Mouse (Mus musculus): Measurements from ENCODE around the gene Armh3.

Gene Armh3

DNA sequence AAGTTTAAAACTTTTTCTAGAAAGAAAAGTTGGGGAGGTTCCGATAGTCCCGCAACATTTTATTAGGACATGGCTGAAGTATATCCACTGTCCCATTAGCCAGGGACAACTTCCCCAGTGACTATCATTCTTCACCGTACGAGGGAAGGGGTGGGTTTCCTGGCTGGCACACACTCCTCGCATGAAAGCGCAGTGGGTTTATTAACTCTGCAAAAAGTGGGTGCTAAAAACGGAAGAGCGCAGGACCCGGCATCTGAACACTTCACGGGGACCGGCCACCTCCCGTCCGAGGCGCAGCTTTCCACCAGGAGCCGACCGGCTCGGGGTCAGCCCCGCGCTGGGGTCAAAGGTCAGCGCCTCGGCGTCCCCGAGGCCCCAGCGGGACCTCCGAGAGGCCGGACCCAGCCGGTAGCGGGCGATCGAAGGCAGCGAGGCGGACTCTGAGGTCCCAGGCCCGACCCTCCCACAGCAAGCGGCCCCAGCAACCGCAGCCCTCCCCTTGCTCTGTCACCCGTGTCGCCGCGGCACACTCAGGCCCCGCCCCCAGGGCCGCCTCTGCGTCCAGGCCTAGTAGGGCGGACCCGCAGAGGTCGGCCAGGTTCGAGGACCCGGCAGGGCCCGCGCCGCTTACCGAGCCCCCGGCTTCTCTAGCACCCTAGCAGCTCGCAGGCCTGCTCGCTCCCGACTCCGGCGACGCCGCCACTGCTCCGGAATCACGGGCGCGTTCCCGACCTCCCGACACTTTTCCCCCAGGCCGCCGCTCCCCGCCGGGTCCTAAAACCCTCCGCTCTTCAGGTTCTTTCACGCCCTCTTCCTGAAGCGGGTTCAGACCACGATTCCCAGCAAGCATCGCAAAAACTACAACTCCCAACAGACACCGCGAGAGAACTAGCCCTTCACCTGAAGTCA lies at the start of gene Armh3:
Gene Armh3, minus strand, starts transcription at position 704 of the 909 bp plus-strand sequence.
- peak; percentile 93 for DNase-seq (ENCODE audit: low read depth)

DNA sequence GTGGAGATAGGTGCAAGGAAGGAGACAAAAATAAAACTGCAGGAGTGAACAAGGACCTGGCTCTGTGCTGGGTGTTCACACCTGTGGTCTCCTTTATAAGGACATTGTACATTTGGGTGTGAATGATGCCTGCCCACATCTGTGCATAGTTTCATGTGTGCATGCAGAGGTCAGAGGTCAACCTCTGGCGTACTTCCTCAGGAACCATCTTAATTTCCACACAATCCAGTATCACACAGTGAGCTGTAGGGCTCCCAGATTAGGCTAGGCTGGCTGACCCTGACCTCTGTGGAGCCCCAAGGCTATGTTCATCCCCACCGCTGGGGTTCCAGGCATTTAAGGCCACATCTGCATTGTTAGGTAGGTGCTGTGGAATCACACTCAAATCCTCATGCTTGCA lies 49.1 kb upstream of the Armh3 start:
- DNase-seq (ENCODE audit: low read depth) = no peak

DNA sequence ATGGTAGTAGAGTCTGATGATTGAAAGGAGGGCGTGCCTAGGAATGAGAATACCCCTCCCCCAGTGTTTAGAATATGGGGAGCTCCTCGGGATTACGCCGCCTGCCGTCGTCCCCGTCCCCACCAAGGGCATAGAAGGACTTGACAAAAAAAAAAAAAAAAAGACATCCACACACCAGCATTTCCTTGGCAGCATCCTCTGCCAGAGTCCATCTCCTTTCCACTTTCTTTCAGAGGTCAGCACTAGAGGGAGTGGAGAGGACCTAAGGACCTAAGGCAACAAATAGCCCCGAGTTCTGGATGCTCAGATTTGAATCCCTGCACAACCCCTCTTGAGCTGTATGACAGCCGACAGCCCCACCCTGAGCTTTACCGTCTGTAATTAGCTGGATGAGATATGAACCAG lies 48.3 kb upstream of the Armh3 start:
- DNase-seq (ENCODE audit: low read depth) = no peak

DNA sequence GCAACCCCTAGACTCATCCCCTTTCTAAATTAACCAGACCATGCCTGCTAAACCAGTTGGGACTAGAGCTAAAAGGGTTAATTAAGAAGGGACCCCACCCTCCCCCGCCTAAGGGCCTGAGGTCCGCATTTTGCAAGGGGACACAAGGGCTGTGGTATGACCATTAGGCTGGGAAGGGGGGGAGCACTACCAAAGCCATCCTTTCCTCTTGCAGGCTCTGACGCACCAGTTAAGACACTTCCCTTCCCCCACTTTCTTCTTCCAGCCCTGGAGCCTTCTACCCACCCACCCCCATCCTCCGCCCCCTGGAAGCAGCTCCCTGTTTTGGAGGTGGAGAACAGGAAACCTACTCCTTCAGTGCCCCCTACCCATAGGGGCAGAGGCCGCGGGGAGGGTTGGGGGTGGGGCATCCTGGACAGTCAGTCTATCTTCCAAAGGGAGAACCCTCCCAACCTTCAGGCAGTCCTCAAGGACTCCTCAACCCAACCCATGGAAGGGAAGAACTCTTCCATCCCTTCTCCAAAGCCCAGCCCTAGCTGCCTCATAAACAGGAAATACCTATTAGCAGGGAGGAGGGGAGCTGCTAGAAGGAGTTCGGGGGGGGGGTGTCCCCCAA lies 47.5 kb upstream of the Armh3 start:
- peak; percentile 41 for DNase-seq (ENCODE audit: low read depth)

DNA sequence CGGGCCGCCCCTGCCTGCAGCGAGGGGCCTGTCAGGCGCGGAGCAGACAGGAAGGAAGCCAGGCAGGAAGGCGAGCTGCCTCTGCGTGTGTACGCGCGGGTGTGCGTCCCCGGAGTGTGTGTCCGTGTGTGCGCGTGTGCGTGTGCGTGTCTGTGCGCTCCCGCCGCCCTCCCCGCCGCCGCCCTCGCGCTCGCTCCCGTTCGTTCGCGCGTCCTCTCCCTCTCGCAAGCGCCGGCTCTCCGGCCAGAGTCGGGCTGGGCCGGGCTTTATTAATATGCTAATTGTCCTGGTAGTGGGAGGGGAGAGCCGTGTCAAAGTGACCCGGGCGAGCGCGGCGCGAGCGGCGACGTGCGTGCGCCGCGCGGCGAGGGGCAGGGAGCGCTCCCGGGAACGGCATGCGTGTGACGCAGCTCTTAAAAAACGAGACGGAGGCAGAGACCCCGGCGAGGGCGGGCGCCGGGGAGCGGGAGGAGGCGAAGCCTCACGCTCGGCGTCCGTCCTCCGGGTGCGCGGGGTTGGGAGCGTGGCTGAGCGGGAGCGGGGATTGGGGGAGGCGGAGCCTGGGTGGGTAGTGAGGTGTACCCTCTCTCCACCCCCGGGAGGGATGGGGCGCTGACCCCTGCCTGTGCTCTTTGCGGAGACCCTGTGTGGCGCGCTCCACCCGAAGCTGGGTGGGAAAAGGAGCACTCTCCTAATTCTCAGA lies 46.9 kb upstream of the Armh3 start, which contains the start of gene Ldb1:
Gene Ldb1, minus strand, starts transcription at position 222 of the 703 bp plus-strand sequence.
- peak; percentile 79 for DNase-seq (ENCODE audit: low read depth)

DNA sequence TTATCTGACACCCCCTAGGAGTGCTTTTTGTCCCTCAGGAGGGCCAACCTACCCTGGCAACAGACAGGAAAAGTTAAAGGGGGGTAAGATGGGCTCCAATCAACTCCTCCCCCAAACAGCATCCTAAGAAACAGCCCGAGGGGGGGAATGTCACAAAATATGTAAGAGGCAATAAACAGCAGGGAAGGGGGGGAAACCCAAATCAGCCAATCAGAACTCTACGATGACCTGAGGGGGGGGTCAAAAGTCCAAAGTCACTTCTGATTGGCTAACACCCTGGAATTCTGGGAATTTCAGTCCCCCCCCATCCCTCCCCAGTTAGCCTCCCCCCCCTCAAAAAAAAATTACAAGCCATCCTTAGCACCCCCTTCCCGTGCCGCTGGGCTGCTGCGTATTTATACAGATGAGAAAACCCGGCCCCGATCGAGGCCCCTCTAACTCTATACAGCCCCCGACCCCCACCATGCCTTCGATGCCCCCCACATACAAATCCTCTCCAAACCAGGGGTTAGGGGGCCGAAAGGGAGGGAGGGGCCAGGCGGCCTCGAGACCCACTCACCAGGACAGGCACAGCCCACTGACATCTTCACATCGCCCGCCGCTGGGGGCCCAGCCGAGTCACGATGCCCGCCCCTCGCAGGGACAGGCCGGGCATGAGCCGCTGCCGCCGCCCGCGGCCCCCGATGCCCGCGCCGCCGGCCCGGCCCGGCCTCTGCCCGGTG lies 46.1 kb upstream of the Armh3 start, which contains the start of gene Pprc1:
Gene Pprc1, plus strand, starts transcription at position 616 of the 722 bp plus-strand sequence.
- no peak for DNase-seq (ENCODE audit: low read depth)

DNA sequence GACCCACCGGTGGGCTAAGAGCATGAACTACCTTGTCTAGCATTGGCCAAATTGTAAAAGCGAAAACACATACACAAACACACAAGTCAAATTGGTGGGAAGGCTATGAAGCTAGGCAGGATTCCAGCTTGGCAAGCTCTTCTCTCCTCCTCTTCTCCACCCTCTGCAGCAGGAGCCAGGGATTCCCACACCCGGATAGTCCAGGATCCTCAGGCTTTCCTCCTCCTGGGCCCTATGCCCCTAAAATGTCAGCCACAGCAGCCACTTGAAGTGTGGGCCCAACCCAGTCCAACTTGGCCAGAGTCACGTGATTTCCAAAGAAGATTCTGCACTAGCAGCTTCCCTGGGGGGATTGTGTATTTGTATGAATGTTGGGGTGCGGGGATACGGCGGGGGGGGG lies 45.1 kb upstream of the Armh3 start:
- no peak for DNase-seq (ENCODE audit: low read depth)

DNA sequence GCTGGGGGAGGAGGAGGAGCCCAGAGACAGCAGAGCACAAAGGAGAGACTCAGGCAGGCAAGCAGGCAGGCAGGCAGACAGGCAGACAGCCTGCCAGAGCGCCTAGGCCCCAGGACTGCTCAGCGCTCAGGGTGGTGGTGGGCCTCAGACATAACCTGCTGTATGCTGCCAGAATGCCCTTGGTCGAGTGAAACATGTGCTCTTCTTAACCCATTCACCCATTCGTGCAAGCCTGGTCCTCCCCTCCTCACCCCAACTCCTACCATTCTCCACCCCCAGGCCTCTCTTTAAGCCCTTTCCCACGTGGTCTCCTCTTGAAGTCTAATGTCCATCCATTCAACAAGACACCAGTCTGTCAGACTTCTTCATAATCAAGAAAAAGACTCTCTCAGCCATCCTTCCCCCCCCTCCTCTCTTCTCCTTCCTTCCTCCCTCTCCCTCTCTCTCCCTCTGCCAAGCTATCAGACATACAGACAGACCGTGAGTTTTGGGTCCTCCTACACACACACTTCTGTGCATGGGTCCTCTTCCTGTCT lies 44.3 kb upstream of the Armh3 start:
- peak; percentile 65 for DNase-seq (ENCODE audit: low read depth)

DNA sequence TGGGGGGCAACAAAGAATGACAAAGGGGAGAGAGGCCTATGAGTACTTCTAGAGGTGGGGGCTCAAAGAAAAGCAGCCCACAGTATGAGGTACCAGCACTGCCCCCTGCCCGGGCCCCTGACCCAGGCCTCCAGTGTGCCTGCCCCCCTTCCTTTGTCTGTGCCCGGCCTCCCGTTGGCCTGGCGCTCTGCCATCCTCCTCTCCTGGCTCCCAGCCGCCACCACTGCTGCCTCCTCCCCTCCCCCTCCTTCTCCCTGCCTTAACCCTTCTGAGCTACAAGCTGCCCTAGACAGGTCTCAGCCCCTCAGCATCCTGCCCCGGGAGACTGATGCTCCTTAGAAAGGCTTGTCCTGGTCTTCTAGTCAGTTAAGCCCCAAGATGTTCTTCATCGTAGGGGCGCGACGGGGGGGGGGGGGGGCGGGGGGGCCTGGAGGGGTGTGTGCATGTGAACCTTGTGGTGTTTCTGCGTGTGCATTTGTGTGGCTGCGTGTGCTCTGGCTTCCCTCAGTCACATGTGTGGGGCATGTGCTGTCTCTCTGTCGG lies 43.7 kb upstream of the Armh3 start:
- peak; percentile 43 for DNase-seq (ENCODE audit: low read depth)

DNA sequence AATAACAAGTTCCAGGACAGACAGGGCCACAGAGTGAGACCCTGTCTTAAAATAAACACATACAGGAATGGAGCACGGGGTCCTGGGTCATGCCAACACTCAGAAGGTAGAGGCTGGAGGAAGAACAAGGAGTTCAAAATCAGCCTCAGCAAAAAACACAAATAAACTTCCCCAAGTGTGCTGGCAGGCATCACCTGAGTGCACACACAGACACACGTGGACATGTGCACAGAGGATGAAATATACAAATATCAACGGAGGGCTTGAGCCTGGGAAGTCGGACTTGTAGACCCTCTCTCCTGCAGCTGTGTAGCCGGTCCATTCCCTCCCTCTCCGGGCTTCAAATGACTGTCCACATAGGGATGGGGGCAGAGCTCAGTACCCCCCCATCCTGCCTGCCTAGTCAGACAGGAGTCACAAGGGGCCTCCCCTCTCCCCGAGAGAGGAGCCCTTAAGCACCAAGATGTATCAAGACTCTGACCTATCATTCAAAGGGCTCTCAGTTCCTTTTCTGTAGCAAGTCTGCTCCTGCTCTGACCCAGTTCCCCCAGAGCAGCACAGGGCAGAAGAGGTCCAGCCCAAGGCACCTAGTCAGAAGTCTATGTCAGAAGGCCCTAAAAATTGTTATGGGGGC lies 43.1 kb upstream of the Armh3 start:
- DNase-seq (ENCODE audit: low read depth) = no peak

DNA sequence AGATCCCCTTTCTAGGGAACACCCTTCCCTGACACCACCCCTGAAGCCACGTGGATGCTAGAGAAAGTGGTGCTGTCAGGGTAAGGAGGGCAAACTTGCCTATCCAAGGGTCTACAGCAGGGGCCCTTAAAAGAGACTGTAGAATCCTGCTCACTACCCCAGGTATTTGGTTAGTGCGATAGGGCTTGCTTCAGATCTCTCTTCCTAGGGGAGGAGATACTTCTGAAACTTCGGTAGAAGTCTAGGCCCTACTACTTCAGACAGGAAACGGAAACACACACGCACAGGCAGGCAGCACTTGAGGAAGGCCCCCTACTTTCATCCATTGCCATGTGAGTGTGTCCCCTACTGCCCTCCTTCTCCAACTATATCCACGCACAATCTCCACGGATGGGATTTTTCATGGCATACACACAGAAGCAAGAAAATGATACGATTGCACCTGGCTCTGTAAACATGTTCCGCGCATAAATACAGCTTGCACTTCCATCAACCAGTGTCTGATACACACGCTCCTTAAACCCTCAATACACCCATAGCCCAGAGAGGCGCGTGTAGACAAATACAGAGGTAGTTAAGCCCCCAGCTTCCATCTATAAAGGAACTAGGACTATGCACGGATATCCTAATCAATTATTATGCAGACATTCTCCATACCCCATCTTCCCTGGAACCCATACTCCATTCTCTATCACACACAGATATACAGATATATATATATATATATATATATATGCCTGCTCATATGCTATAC lies 42.0 kb upstream of the Armh3 start:
- DNase-seq (ENCODE audit: low read depth) = peak; percentile 81

DNA sequence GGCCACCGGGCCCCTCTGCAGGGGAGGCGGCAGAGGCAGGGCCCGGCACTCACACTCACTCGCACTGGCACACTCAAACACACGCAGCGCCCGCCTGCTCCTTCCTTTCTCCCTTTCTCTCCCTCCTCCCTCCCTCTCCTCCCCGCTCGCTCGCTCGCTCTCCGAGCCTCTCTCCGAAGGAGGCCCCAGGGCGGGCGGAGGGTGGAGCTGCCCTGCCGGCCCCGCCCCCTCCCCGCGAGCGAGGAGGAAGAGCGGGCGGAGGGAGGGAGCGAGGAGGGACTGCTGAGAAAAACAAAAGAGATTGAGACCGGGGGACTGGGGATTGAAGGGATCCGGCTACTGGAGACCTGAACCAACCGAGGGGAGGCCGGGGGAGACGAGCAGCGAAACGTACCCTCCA lies 41.2 kb upstream of the Armh3 start:
- peak; percentile 92 for DNase-seq (ENCODE audit: low read depth)

DNA sequence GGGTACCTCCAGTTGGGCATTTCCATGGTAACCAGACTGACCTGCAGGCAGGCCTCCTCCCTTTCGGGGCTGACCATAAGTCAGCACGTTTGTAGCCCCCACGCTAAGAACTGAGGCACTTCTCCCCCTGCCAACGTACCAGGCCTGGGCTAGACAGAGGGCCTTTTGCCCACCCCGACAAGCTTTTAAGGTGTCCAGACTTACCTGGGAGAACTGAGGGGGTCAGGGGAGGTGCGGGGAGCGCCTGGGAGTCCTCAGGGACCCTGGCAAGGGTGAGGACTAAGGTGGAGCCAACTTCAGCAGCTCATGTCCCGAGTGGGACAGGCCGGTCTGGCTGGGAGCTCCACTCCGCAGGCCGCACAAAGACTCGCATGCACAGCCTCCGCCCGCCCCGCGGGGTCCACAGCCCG lies 40.6 kb upstream of the Armh3 start:
- DNase-seq (ENCODE audit: low read depth) = no peak

DNA sequence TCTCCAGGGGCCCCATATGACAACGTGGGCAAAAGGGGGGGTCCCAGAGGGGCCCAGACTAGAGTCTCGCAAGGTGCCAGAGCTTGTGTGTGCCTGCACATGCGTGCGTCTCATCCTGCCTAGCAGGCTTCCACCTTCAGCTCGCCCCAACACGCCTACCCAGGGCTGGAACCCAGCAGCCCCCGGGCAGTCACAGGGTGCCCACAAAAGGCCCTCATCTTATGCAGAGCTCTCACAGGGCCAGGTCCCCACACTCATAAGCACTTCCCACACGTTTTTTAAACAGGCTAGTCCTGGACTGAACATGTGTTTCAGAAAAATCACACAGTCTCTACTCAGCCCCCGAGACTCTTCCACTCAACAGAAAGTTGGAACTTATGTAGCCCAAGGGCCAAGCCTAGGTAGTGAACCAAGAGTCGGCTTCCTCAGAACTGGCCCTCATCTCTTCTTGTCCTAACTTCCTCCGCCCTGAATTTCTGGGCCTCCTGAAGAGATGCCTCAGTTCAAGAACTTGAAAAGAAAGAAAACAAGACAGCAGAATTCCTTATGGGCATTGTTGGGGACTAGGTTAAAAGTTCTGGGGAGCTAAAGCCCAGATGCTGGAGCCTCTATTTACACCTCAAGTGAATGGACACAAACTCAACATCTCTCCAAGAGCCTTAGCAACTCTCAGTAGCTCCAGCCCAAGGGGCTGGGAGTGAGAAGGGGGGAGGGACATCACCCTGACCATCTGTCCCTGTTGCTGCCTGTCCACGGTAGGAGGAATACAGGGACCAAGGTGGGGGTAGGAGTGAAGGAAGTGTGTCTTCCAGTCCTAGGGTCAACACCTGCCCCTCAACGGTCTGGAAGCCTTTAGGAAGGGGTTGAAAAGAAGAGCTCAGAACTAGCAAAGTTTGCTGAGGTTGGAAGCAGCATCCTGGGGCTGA lies 39.9 kb upstream of the Armh3 start:
- DNase-seq (ENCODE audit: low read depth) = no peak

DNA sequence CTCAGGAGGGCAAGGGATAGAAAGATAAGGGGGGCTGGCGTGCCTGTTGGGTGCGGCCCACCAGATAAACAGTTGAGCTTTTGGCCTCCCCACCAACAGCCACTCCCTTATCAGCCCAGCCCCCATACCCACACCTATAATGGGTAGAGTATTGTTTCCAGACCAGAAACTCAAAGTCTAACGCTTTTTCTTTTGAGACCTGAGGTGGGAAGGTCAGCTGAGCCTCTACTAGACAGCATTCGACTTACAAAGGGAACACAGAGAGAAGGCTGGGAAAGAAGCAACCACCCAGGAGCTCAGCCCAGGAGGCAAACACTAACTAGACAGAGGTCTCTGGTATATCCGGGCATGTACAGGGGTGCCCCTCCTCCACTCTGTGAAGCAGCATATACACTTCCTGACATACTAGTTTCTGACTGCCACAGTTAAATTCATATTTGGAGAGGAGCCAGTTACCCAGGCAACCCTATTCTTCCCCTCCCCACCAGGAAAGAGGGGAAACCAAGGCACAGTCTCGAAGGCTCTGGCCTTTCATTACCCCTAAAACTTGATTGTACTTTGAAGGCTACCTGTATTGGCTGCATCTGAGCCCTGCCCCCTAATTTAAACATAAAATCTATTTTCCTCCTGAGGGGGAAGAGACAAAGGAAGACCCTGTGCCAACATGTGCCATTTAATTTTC lies 39.1 kb upstream of the Armh3 start:
- DNase-seq (ENCODE audit: low read depth) = peak; percentile 72

DNA sequence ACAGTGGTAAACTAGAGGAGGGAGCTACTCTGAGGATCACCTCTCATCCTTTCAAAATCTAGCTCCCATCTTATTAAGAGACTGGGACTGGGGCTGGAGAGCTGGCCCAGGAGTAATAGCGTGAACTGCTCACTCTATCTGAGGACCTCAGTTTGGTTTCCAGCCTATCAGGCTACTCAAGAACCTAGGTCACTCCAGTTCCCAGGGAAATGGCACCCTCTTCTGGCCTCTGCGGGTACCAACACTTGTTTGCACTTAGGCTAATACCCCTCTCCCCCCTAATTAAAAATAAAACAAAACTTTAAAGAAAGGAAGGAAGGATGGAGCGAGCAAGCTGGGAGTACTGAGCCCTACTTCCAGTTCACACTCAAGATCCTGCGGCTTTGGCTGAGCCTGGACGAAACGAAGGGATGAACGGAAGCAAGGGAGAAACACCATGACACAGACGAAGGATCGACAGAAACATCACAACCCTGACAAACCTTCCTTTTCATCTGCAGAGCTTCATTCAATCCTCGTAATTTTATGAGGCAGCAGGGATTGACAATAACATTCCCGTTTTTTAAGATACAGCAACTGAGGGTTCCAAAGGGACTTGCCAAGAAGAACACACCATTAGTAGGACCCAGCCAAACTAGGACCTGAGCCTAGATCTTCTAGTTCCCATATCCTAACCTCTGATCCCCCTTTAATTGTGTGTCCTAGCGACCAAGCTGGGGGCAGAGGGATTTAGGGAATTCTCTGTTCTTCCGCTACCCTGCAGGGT lies 38.4 kb upstream of the Armh3 start:
- no peak for DNase-seq (ENCODE audit: low read depth)

DNA sequence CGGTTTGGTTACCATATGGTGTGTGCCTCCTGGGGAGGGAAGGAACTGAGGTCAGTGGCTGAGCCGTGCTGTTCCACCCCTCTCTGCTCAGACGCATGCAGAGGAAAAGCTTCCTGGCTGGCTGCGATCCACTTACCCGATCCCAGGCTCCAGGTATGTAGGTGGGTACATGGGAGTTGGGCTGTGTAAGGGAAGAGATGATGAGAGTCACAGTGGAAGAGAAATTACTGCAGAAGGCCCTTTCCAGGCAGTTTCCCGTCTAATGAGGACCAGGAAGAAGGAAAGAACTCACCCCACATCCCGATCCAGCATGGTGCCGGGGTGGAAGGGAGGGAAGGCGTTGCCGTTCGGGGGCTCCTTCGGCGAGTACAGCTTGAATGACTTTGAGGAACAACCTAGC lies 37.7 kb upstream of the Armh3 start:
- DNase-seq (ENCODE audit: low read depth) = no peak

DNA sequence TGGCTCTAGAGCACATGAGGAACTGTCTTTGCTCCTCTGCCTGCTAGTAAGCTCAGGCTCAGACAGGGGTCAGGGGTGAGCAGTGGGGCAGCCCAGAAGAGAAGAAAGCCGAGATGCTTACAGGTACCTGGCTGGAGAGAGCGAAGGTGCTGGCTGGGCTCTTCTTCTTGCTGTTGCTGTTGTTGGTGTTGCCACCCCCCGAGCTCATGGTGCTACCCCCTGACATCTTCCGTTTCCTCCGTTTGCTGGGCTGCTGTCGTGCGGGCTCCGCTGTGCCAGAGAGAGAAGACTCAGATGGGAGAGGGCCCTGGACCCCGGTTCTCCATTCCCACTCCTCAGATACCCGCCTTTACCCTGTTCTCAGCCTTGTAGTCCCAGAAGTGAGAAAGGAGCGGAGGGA lies 35.6 kb upstream of the Armh3 start:
- DNase-seq (ENCODE audit: low read depth) = no peak

Measured in naive thymus-derived CD4-positive, alpha-beta T cell, adult 2 months (primary cell).